Mouse (Mus musculus): Measurements from ENCODE around the gene Hist1h1t. TPM values are rescaled to one million over a fixed set of nuclear protein-coding genes. Genes with fewer than 3 reads are reported as not detected.
"Not testable (repeated sequence)": the region's sequence is repeated elsewhere in the genome, so short reads cannot be mapped to it uniquely, and the experiment has no call there.

Gene Hist1h1t
- not detected in 2 replicates for polyA plus RNA-seq (2012; rRNA removed)

DNA sequence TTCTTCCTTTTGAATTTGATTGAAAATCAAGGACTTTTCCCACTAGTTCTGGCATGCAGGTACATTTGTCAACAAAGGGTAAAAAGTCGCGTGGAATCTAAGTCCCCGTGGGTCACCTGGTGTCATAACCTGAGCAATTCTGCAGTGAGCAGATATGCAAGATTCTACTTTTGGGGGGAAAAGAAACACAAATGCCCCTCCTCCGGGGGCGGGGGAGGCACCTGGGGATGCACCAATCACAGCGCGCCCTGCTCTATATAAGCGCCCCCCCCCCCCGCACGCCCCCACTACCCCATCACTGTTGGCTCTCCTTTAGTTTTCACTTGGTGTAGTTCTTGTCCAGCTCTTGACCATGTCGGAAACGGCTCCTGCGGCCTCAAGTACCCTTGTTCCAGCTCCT lies at the start of gene Hist1h1t:
TSS of gene Hist1h1t (plus strand) at position 301 of the 400 bp plus-strand sequence.
- DNase-seq, result no peak
- Histone ChIP-seq H3K4me3 (replicated peaks; ENCODE audit: insufficient read depth, low read depth, low read length) (no peak within 1 kb of the TSS), H3K27ac (ENCODE audit: insufficient read depth, low read length) (no peak within 1 kb of the TSS), H3K4me1 (ENCODE audit: control insufficient read depth, insufficient read depth, low read length) (no peaks in the 10 kb centered on the region), H3K27me3 (ENCODE audit: control insufficient read depth, insufficient read depth, low read length) (no peaks in the 10 kb centered on the region)
- TF ChIP-seq CTCF (IDR thresholded peaks at IDR 0.05; ENCODE audit: borderline replicate concordance, insufficient read depth, low read depth, low read length), result no peak
- no peak for TF ChIP-seq POLR2A (IDR thresholded peaks at IDR 0.05; ENCODE audit: borderline replicate concordance, insufficient read depth, low read length)
- 54% methylated on average over 13 of the region's 13 CpGs for WGBS

DNA sequence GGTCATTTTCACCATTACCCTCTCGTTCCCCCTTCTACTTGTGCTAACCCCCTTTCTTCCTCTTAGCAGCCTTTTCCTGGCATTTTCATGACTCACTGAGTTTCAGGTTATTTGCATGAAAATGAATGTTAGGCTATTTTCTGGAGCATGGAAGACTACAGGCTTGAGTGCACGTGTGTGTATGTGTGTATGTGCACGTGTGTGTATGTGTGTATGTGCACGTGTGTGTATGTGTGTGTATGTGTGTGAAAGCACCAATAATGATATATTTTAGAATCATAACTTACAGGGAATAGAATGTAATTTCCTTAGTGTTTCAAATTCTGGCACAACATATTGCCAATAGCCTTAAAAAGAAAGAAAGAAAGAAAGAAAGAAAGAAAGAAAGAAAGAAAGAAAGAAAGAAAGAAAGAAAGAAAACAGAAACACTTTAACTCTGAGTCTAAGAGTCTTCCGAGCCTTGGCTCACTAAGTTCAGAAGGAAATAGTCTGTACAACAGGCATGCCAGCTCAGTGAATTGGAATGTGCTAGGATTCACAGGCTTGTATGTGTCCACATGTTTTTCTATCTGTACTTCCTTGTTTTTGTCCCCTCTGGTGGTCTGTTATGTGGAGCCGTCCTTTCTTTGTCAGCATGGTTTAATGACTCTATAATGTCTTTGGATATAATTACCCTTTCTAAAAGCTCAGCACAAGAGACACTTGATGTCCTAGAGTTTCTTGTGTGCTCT lies 35.8 kb upstream of the Hist1h1t start:
- no peaks in the 10 kb centered on the region for H3K4me1 ChIP-seq (ENCODE audit: control insufficient read depth, insufficient read depth, low read length)
- H3K27me3 ChIP-seq (ENCODE audit: control insufficient read depth, insufficient read depth, low read length), result no peaks in the 10 kb centered on the region; the same call in 1 of the 2 replicates
- H3K27ac ChIP-seq (ENCODE audit: insufficient read depth, low read length), result no peak overlapping the region
- no peak for TF ChIP-seq CTCF (IDR thresholded peaks at IDR 0.05; ENCODE audit: borderline replicate concordance, insufficient read depth, low read depth, low read length)
- TF ChIP-seq POLR2A (IDR thresholded peaks at IDR 0.05; ENCODE audit: borderline replicate concordance, insufficient read depth, low read length), result no peak
- H3K4me3 ChIP-seq (replicated peaks; ENCODE audit: insufficient read depth, low read depth, low read length), result no peak overlapping the region
- no peak for DNase-seq
- 69% methylated on average over 6 of the region's 6 CpGs for WGBS

DNA sequence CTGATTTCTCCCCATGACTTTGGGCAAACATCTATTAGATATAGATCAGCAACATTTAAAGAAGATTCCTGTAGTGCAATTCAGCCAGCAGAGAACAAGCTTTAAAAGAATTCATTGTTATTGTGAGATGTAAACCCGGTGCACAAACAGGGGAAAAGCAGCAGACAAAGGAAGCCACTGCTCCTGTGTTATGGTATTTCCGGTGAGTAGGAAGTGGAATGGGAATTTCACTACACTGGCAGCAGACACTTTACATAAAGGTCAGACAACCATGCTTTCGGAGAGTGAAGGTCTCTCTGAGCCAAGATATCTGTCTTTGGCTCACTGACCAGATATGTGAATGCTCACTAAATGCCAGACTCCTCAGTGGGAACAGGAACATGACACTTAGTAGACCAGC lies 33.1 kb upstream of the Hist1h1t start:
- H3K27me3 ChIP-seq (ENCODE audit: control insufficient read depth, insufficient read depth, low read length), result no peaks in the 10 kb centered on the region; the same call in 1 of the 2 replicates
- no peaks in the 10 kb centered on the region for H3K4me1 ChIP-seq (ENCODE audit: control insufficient read depth, insufficient read depth, low read length)
- no peak overlapping the region for H3K4me3 ChIP-seq (replicated peaks; ENCODE audit: insufficient read depth, low read depth, low read length)
- 53% methylated on average over 3 of the region's 3 CpGs for WGBS
- no peak for DNase-seq
- TF ChIP-seq CTCF (IDR thresholded peaks at IDR 0.05; ENCODE audit: borderline replicate concordance, insufficient read depth, low read depth, low read length) (no peak), POLR2A (IDR thresholded peaks at IDR 0.05; ENCODE audit: borderline replicate concordance, insufficient read depth, low read length) (no peak)
- H3K27ac ChIP-seq (ENCODE audit: insufficient read depth, low read length), result no peak overlapping the region

DNA sequence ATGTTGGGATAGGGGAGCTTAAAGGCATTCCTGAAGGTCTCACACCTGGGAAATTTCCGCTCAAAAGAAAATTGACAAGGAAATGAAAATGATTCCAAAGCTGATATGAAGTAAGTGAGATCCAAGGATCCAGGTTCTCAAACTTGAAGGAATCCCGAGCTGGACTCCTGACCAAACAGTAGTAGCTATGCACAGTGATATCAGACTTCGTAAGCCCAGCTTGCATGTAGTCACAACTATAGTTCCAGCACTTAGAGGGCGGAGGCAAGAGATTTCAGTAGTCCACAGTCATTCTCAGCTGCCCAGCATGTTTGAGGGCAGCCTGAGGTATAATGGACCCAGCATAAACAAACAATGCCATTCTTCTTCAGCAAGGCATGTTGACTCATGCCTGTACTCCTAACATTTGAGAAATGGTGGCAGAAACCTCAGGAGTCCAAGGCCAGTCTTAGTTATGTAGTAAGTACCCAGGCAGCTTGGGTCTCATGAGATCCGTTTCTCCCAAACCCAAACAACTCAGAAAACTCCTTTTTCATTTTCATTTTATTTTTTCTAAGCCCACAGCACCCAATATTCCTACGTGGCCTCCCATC lies 13.5 kb upstream of the Hist1h1t start:
- TF ChIP-seq CTCF (IDR thresholded peaks at IDR 0.05; ENCODE audit: borderline replicate concordance, insufficient read depth, low read depth, low read length) (no peak), POLR2A (IDR thresholded peaks at IDR 0.05; ENCODE audit: borderline replicate concordance, insufficient read depth, low read length) (no peak)
- WGBS, result 88% methylated on average over 6 of the region's 6 CpGs
- Histone ChIP-seq H3K27me3 (ENCODE audit: control insufficient read depth, insufficient read depth, low read length) (no peaks in the 10 kb centered on the region), H3K4me1 (ENCODE audit: control insufficient read depth, insufficient read depth, low read length) (peaks cover 5% of the 10 kb centered on the region; the same call in 1 of the 2 replicates), H3K27ac (ENCODE audit: insufficient read depth, low read length) (no peak overlapping the region), H3K4me3 (replicated peaks; ENCODE audit: insufficient read depth, low read depth, low read length) (no peak overlapping the region)
- DNase-seq, result no peak

DNA sequence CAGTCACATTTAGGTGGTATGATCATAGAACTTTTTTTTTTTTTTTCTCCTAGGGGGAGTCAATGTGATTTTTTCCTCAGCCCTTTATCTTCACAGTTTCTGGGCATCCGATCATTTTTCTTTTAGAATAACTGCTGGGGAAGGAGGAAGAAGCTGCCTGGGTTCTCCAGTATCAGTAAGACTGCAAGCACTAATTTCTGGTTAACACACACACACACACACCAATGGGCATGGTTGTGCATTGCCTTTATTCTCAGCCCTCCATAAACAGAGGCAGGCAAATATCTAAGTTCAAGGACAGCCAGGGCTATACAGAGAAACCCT lies 13.0 kb upstream of the Hist1h1t start:
- no peak overlapping the region for H3K27ac ChIP-seq (ENCODE audit: insufficient read depth, low read length)
- TF ChIP-seq POLR2A (IDR thresholded peaks at IDR 0.05; ENCODE audit: borderline replicate concordance, insufficient read depth, low read length), result no peak
- TF ChIP-seq CTCF (IDR thresholded peaks at IDR 0.05; ENCODE audit: borderline replicate concordance, insufficient read depth, low read depth, low read length), result no peak
- no peak for DNase-seq
- no peak overlapping the region for H3K4me3 ChIP-seq (replicated peaks; ENCODE audit: insufficient read depth, low read depth, low read length)
- WGBS, result 41% methylated on average over 1 of the region's 1 CpGs
- no peaks in the 10 kb centered on the region for H3K27me3 ChIP-seq (ENCODE audit: control insufficient read depth, insufficient read depth, low read length)
- H3K4me1 ChIP-seq (ENCODE audit: control insufficient read depth, insufficient read depth, low read length), result peaks cover 5% of the 10 kb centered on the region; the same call in 1 of the 2 replicates

DNA sequence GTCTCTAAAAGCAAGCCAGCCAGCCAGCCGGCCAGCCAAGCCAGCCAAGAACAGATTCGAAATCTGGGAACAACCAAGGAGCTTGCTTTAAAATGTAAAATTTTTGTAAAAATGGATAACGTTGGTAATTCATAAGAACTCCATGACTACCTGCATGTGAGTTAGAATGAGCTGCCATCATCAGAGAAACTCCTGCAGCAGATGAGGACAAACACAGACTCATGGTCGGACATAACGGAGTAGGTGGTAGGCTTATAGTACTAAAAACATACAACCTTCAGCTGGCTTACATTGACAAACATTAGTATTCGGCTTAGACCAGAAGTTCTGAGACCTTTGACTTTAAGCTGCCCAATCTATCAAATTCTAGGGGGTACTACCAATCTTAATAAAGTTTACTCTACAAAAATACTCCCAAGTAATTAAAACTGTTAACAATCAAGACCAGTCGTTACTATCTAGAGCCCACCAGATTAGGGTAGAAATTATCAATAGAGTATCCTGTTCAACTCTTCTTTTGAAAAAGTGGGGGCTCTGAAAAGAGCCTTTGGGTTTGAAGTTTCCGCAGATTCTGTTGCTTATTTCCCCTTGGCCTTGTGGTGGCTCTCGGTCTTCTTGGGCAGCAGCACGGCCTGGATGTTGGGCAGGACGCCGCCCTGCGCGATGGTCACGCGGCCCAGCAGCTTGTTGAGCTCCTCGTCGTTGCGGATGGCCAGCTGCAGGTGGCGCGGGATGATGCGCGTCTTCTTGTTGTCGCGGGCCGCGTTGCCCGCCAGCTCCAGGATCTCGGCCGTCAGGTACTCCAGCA lies 12.5 kb upstream of the Hist1h1t start:
- H3K27me3 ChIP-seq (ENCODE audit: control insufficient read depth, insufficient read depth, low read length); H3K27ac ChIP-seq (ENCODE audit: insufficient read depth, low read length); DNase-seq; H3K4me1 ChIP-seq (ENCODE audit: control insufficient read depth, insufficient read depth, low read length): not testable (repeated sequence)
- H3K4me3 ChIP-seq (replicated peaks; ENCODE audit: insufficient read depth, low read depth, low read length), result peak overlapping the region; percentile 54
- 8% methylated on average over 16 of the region's 30 CpGs for WGBS

- H3K27ac ChIP-seq (ENCODE audit: insufficient read depth, low read length), result 0 out of 2 replicates have a peak within 1 kb of the TSS, but pooled peaks have one; percentile 19
- peak within 1 kb of the TSS; percentile 54 for H3K4me3 ChIP-seq (replicated peaks; ENCODE audit: insufficient read depth, low read depth, low read length)
- no peaks in the 10 kb centered on the region for H3K27me3 ChIP-seq (ENCODE audit: control insufficient read depth, insufficient read depth, low read length)
- H3K4me1 ChIP-seq (ENCODE audit: control insufficient read depth, insufficient read depth, low read length), result peaks cover 5% of the 10 kb centered on the region; the same call in 1 of the 2 replicates
- no peak for TF ChIP-seq CTCF (IDR thresholded peaks at IDR 0.05; ENCODE audit: borderline replicate concordance, insufficient read depth, low read depth, low read length)
- no peak for TF ChIP-seq POLR2A (IDR thresholded peaks at IDR 0.05; ENCODE audit: borderline replicate concordance, insufficient read depth, low read length)
- DNase-seq, result peak; percentile 83 to 94
- WGBS, result under 1% methylated on average over 24 of the region's 32 CpGs
These were observed 11.8 kb upstream of the Hist1h1t start, which contains the start of the genes Hist1h2ac and Hist1h2bc for GRCm38 (mm10) chr13:23683755-23684281. Gene Hist1h2ac (minus strand): TSS chr13:23683948. Gene Hist1h2bc (plus strand): TSS chr13:23684199.

GRCm38 (mm10) chr13:23684295-23684945 lies 11.2 kb upstream of the Hist1h1t start:
- not testable (repeated sequence) for H3K27me3 ChIP-seq (ENCODE audit: control insufficient read depth, insufficient read depth, low read length); H3K4me1 ChIP-seq (ENCODE audit: control insufficient read depth, insufficient read depth, low read length)
- WGBS, result 1% methylated on average over 20 of the region's 37 CpGs
- Histone ChIP-seq H3K4me3 (replicated peaks; ENCODE audit: insufficient read depth, low read depth, low read length) (peak overlapping the region; percentile 44), H3K27ac (ENCODE audit: insufficient read depth, low read length) (0 out of 2 replicates have a peak overlapping the region, but pooled peaks have one; percentile 19)
- DNase-seq, result peak; percentile 31 to 34
